Mouse (Mus musculus): Measurements from ENCODE around the gene Paox. TPM values are rescaled to one million over a fixed set of nuclear protein-coding genes. Genes with fewer than 3 reads are reported as not detected.

The Paox gene
- 1 to 10 TPM; 3.6 to 5.5 TPM for total RNA-seq (2021)
- long read RNA-seq, experiment 1, partial matches to known transcripts = 1 of 2 reads
- long read RNA-seq, experiment 1, other reads (novel, unspliced or antisense) = 1 of 2 reads
- long read RNA-seq, experiment 2, full-length matches to known transcripts = 1 of 2 reads
- long read RNA-seq, experiment 2, partial matches to known transcripts = 0 of 2 reads
- long read RNA-seq, experiment 2, other reads (novel, unspliced or antisense) = 1 of 2 reads

GRCm38 (mm10) chr7:140115583-140116328 lies at the start of gene Paox:
Gene Paox (plus strand): TSS chr7:140115799.
- DNase-seq = peak; percentile 74 to 85

DNA sequence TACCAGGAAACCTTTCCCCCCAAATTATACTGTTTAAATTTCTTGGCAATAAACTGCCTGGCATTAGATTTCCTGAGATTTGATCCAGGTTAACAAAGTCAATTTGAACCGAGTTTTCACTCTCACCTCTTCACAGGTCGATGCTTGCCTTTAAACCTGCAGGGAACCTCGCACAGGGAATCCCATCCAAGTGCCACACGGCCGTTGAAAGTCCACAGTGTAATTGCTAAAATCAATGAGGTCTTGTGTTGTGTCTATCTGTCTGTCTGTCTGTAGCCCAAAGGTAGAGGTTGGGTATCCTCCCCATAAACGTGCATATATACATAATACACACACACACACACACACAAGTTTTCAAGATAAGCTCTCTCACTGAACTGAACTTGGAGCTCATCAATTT lies 48.2 kb upstream of the Paox start:
- no peak for DNase-seq

- peak; percentile 21 to 41 for DNase-seq
Measured at GRCm38 (mm10) chr7:140070042-140070711, 45.4 kb upstream of the Paox start.

- no peak for DNase-seq
Measured at GRCm38 (mm10) chr7:140077698-140078097, 37.9 kb upstream of the Paox start.

DNA sequence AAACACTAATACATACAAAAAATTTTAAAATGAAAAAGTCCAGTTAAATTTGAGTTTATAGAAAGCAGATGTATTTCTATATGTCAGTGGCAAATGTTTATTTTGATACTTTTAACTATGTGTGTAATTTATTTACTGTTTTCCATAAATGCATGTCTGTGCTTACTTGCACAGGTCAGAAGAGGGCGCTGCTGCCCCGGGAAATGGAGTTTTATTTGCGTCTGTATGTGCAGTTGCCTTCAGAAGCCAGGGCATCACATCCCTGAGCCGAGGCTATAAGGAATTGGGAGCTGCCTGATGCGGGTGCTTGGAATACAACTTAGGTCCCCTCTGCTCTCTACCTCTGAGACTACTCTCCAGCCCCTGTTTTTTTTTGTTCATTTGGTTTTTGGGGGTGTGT lies 36.9 kb upstream of the Paox start:
- peak; percentile 45 to 82 for DNase-seq

GRCm38 (mm10) chr7:140080503-140081156 lies 35.0 kb upstream of the Paox start:
- DNase-seq = peak; percentile 70 to 75

- no peak for DNase-seq
Measured at GRCm38 (mm10) chr7:140081408-140082241, 34.0 kb upstream of the Paox start.

DNA sequence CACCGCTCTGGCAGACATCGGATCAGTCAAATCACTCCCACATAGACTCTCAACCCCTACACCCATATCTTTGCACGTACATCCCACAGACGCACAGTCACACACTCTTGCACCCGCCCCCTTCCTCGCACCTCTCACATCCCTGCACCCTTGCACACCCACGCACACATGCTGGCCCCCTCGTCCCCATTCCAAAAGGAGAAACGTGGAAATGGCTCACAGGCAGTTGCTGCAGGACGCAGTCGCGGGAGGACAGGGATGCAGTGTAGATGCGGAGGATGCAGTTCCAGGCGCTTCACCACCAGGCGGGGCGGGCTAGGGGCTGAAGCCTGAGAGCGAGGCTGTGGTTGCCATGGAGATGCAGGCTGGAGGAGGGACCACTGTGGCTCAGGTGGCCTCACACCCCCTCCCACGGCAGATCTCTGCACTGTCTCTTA lies 33.3 kb upstream of the Paox start, which contains the start of gene Caly:
Caly (minus strand) TSS at position 307 of the 437 bp plus-strand sequence.
- DNase-seq = no peak

GRCm38 (mm10) chr7:140090601-140091000 lies 25.0 kb upstream of the Paox start:
- no peak for DNase-seq

- no peak for DNase-seq
Measured at GRCm38 (mm10) chr7:140092924-140093528, 22.6 kb upstream of the Paox start, which contains the start of gene Prap1. Gene Prap1 (plus strand): TSS chr7:140093395.

- DNase-seq = no peak
Measured at GRCm38 (mm10) chr7:140094954-140095353, 20.6 kb upstream of the Paox start.

GRCm38 (mm10) chr7:140095556-140095955 lies 20.0 kb upstream of the Paox start:
- no peak for DNase-seq

GRCm38 (mm10) chr7:140096055-140096454 lies 19.5 kb upstream of the Paox start:
- DNase-seq = no peak

- no peak for DNase-seq
Measured at GRCm38 (mm10) chr7:140098466-140098865, 17.1 kb upstream of the Paox start.

GRCm38 (mm10) chr7:140101498-140101897 lies 14.1 kb upstream of the Paox start:
- DNase-seq = no peak

DNA sequence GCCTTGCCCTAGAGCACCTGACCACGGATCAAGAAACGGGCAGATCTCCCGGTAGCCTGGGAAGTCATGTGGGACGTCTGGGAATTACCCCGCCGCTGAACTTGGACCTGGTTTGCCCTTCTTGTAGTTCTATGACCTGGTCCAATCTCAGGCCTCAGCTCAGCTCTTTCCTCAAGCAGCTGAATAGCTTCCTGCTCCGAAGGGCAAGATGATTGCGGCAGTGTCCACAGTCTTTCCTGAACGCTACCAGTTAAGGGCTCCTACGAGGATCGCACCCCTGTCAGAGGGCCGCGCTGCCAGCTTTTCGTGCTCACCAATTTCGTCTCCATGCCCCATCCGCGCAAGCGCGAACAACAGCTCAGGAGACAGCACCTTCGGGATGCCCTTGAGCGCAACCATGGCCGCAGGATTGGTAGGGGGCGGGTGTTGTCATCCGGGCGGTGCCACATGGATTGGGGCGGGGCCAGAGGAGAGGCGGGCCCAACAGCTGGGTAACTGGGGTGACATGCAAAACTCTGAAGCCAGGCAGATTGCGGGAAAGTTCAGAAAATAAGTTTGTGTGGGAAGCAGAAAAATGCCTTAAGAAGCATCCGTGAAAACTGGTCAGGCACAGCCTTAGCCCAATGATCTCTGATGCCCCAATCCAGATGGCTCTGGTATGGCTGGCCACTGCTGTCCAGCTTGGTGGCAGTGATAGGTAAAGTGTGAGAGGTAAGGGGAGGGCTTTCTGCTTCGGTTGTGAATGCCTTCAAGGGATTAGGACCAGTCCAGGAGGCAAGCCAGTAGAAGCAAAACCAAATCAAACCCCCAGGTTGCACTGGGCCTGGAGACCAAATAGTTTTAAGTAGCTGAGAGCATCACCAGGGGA lies 13.4 kb upstream of the Paox start, which contains the start of gene Fuom:
Fuom (minus strand) TSS at position 449 of the 868 bp plus-strand sequence.
- peak; percentile 92 to 93 for DNase-seq

DNA sequence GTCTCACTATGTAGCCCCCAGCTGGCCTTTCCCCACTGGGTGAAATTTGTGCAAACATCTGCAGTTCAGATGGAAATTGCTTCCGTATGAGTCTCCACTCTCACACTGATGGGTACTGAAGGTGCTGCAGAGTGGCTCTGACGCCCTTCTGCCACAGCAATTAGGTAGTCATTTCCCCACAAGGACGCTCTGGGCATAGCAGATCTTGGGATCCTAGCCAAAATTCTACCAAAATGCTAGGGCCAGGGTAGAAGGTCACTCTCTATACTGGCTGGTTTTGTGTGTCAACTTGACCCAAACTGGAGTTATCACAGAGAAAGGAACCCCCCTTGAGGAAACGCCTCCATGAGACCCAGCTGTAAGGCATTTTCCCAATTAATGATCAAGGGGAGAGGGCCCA lies 11.6 kb upstream of the Paox start:
- no peak for DNase-seq

- DNase-seq = no peak
Measured at GRCm38 (mm10) chr7:140111943-140112342, 3.7 kb upstream of the Paox start.

GRCm38 (mm10) chr7:140116329-140117054 lies 893 bp downstream of the Paox start, which contains the start of gene Echs1:
Gene Echs1 (minus strand): TSS chr7:140116476.
- DNase-seq = peak; percentile 95 to 96
